Mouse (Mus musculus) B cell, adult 2 months (primary cell): Measurements from ENCODE around the gene Pigp.
"Not testable (repeated sequence)": the region's sequence is repeated elsewhere in the genome, so short reads cannot be mapped to it uniquely, and the experiment has no call there.

Experiments
- DNase-seq, 2 experiments: peaks; one replicate each; pipeline ENCODE4 v3.0.0; 2022

Pigp gene

DNA sequence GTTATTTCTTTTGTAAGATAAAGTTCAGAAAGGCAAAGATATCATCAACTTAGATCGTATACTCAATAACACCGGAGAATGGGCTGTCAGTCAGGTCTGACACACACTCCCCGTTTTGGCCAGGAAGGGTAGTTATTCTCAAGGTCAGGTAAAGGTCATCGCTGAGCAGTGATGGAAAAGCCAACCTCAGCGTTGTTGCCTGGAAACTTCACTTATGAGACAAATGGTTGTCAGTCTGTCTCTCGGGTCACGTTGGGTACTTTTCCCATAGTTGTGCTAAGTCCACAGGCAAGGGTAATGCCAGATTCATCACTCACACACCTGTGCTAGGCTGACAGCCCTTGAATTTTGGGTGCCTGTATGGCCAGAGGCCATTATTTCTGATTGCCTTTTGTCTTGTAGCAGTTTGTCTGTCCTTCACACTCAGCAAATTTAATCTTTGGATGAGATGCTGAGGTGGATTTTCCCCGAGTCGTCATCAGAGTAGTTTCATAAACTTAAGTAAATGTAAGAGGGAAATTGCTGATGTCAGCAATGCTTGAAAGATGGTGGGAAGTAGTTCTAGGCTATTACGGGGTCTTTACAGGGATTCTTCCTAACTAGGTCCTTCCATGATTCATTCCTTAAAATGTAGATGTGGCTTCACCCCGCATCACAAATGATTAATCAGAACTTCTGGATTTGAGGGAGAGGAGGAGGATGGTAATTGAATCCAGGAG lies 14.7 kb downstream of the Pigp start:
- no peak for DNase-seq

GRCm38 (mm10) chr16:94356046-94356445 lies 15.6 kb downstream of the Pigp start:
- no peak for DNase-seq

DNA sequence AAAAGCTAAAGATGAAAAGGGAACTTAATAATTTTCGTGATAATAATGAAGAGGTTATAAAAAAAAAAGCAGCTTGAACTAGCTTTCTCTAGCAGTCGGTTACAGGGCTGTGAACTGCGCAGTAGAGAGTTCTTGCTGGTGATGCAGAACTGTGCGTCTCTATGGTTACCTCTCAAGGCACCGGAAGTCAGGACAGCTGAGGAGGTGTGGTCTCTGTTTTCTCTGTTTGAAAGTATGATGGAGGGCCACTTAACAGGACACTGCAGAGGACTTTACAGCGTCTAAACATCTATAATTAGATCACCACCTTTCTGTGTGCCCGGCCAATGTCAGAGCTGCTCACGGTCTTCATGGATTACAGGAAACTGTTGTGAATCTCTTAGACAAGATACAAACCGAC lies 17.2 kb downstream of the Pigp start:
- DNase-seq: peak; percentile 66 to 72

DNA sequence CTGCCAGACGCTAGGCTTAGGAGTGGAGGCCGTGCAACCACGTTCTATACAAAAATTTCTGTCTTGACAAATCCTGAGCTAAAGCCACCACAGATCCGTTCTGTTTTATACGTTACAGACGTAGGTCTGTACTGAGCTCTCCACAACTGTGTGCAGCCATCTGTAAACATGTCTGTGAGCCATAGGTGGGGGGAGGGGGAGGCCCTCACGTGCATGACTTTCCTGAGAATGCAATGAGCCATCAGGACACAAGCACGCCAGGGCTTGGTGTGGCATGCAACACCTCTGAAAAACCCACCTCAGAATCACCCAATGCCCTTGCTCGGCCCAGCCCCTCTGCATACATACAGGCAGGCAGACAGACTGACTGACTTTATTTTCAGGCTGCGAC lies 21.4 kb downstream of the Pigp start:
- peak; percentile 29 to 45 for DNase-seq

DNA sequence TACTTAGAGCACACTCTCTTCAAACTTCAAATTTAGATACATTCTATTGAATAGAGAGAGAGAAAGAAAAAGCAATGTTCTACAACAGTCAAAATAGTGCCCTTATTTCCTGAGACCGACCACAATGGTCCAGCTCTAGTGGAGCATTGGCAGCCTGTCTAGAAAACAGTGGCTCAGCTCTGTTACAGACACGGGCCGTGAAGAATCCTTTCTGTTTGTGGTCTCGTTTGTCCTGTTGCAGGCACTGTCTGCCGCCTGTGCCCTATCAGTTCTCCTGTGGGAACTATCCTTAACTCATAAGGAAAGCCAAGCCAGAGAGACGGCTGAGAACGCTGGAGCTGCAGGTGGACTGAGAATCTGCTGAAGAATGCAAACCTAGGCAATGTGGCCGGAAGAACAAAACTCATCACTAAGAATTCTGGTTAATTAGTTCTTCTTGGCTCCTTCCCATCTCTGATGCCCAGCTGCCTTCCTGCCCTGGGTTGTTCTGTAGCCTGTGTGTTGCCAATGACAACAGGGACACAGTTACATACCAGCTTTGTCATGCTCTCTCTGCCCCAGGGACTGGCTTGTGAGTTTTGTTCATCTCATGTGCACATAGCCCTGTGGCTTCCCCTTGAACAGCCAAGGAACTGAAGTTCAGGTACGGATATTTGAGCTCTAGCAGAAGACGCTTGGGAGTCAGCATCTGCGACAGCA lies 21.9 kb downstream of the Pigp start:
- peak; percentile 24 to 27 for DNase-seq

- no peak for DNase-seq
These were observed 22.9 kb downstream of the Pigp start for GRCm38 (mm10) chr16:94348779-94349178.

- no peak for DNase-seq
These were observed 24.4 kb downstream of the Pigp start for GRCm38 (mm10) chr16:94347080-94347731.

DNA sequence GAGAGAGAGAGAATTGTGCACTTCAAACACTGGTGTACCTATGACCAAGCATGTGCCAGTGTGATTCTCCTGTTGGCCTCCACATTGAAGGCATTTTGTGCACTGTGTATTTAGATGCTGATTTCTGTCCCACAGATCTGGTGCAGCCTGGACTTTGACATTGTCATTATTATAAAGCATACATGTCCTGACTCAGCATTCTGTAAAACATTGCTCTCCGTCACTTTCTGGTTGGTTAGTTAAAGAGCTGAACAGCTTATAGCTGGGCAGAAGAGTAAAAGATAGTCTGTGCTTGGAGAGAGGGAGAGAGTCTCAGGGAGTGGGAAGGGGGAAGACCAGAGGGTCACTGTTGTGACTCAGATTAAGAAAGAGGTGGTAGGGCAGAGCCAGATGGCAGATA lies 25.9 kb downstream of the Pigp start:
- no peak for DNase-seq

GRCm38 (mm10) chr16:94339164-94340160 lies 32.2 kb downstream of the Pigp start:
- not testable (repeated sequence) for DNase-seq

- no peak for DNase-seq
These were observed 36.0 kb downstream of the Pigp start for GRCm38 (mm10) chr16:94335656-94336055.

DNA sequence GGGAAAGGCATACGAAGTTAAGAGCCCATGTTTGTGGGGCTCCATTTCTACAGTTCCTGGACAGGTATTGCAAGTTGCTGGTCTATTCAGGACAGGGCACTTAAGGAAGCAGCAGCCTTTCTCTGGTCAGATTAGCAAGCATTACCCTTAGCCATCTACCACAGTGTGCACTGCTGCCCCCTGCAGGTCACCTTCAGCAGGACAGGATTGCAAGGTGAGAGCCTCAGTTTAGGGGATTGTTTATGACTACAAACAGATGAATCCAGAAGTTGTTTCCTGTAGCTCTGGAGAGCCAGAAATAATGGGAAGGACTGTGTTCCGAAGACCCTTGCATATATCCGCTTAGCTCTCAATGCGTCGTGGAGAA lies 39.8 kb downstream of the Pigp start:
- peak; percentile 89 to 92 for DNase-seq

- no peak for DNase-seq
These were observed 40.3 kb downstream of the Pigp start for GRCm38 (mm10) chr16:94331233-94331885.

DNA sequence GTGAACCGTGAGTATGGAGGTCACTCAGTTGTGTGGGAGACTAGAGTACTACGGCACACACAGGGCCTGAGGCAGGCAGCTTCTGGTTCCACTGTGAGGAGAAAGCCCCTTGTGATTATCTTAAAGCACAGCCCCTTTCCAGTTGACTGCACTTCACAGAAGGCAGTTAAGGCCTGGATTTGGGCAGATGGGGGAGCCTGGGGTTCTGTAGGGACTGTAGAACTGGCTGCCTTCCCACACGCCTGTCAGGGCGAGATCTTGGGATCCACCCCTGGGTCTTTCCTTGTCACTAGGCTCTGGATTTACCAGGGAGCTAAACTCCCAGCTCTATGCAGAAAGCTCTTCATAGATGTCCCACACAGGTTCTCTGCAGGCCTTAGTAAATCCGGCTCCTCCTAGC lies 41.2 kb downstream of the Pigp start:
- DNase-seq: no peak

DNA sequence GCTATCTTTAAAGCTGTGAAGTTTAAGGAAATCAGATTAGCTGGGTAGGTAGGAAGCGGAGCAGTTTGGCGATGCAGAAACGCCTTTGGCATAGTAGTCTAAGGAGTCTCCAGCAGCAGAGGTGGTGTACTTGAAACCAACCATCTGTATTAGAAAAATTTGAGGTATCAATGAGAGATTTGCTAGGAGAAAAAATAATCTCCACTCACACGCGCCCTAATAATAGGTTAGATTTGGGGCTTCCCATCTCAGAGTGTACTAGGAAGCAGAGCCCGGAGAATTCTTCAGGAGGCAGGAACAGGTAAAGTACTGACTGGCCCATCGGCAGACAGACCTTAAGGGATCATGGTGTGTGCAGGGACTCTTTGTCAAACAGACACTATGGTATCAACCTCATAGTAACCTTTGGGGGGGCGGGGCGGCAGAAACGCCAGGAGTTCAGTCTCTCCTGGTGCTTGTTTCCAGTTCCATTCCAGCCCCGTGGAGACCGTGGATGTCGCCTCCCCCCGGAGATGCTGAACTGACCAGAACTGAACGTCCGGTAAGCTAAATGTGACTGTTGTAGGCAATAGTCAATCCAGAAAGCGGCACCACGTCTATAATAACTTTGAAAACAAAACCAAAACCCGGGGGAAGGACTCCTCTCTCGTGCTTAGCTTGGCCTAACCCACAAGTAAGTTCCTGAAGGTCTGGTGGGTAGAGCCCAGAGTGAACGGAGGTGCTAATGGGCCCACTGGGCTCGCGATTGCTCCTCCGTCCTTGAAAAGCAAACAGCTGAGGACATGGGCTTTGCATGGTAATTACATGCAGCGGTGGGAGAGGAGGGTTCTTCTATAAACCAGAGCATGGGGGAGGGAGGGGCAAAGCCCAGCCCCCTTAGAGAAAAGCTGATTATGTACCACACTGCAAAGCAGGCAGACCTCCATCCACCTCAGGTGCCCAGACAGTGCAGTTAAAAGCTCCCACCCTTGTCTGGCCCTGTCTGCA lies 42.5 kb downstream of the Pigp start:
- peak; percentile 39 to 43 for DNase-seq

- DNase-seq: peak; percentile 36 to 50
These were observed 43.6 kb downstream of the Pigp start, which contains the start of gene Ripply3 for GRCm38 (mm10) chr16:94327781-94328711. Gene Ripply3, plus strand, starts transcription at chr16:94328420.

DNA sequence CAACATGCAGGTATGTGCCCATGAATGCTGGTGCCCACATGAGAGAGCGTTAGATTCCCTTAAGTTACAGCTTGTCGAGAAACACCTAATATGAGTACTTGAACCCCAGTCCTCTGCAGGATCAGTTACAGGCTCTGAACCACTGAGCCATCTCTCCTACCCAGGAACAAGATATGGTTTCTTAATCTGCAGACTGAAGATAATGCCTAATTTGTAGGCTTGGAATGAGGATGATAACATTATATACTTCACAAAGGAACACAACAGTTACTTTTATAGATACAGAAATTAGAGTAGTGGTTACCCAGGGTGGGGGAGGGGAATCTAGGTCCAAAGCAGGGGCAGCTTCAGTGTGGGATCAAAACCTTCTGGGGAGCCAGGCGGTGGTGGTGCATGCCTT lies 45.6 kb downstream of the Pigp start:
- DNase-seq: no peak

DNA sequence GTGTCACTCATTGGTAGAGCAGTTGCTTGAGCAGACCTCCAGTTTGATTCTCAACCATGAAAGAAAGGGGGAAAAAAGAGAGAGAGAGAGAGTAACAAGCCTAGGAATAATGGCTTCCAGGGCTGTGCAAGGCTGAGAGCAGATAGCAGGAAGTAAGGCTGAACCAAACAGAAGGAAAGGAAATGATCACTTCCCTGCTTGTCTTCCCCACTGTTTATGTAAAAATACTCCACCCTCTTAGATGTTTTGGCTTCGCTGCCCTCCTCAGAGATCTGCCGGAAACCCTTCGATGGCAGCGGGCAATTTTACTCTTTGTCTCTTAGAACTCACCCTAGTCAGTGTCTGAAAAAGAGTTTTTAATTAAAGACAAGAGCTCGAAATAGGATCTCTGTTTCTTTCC lies 48.0 kb downstream of the Pigp start:
- DNase-seq: no peak

- no peak for DNase-seq
These were observed 51.4 kb downstream of the Pigp start for GRCm38 (mm10) chr16:94320223-94320622.

- no peak for DNase-seq
These were observed 53.9 kb downstream of the Pigp start for GRCm38 (mm10) chr16:94317752-94318151.

DNA sequence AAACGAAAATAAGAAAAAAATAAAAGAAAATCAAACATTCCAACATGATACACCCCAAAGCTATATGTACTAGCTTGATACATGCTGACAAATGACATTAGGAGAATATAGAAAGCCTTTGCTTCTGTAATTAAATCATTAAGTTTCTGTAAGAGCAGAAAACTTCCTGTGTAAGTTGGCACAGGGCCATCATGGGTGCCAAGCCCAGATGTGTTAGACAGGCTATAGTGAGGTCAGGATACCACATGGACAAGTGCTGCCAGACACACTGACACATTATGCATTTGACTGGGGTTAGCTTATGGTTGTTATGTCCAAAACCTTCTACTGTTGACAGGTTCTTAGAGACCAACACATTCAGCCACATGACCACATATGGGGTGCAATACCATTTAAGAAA lies 56.4 kb downstream of the Pigp start:
- no peak for DNase-seq
